Mouse (Mus musculus): ENCODE measurements around the gene Tnfsfm13. TPM values are rescaled to one million over a fixed set of nuclear protein-coding genes. Genes with fewer than 3 reads are reported as not detected.

Gene Tnfsfm13
- polyA plus RNA-seq, 1 experiment from 2014 or later, result 0.60 TPM

DNA sequence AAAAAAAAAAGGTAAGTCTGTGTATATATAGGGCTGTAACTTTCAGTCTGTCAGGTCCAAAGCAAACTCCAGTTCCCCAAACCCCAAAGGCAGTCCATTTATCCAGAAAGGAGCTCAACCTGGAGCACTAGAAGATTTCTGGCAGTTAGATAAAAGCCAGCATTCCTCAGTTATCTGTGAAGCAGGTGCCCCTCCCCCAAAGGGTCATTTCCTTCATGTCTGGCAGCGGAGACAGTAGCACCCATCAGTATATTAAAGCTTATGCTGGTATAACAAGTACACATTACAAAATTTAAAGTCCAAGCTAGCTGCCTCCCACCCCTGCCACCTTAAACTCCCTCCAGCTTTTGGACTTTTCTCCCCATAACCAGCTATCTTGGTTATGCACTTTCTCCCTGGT is 3.7 kb upstream of the Tnfsfm13 start:
- DNase-seq (ENCODE audit: low spot score), result no peak
- WGBS, result 74% methylated on average over 1 of the region's 1 CpGs
- Histone ChIP-seq H3K9ac (ENCODE audit: low read length) (no peak overlapping the region), H3K4me3 (ENCODE audit: low read depth, low read length) (no peak overlapping the region), H3K27me3 (ENCODE audit: control insufficient read depth, insufficient read depth, low read length) (no peaks in the 10 kb centered on the region), H3K27ac (ENCODE audit: low read depth, low read length) (no peak overlapping the region), H3K4me2 (ENCODE audit: low read depth, low read length, severe bottlenecking) (no peak overlapping the region), H3K36me3 (ENCODE audit: control insufficient read depth, insufficient read depth, low read length) (no peaks in the 10 kb centered on the region), H3K4me1 (replicated peaks; ENCODE audit: control insufficient read depth, insufficient read depth, low read length) (peaks cover 7% of the 10 kb centered on the region), H3K9me3 (ENCODE audit: control insufficient read depth, low read length) (no peaks in the 10 kb centered on the region)
- ATAC-seq (replicated peaks; ENCODE audit: low FRiP score), result no peak

DNA sequence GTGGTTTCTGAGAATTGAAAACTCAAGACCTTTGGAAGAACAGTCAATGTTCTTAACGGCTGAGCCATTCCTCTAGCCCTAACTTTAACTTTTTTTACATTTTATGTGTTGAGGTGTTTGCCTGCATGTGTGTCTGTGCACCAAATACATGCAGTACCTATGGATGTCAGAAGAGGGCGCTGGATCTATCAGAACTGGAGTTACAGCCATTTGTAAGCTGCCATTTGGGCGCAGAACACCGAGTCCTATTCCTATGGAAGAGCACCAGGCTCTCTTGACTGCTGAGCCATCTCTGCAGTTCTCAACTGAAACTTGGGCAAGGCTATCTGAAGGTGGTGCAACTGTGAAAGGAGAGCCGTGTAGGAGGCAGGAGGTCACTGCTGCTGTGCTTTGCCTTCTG is 2.7 kb upstream of the Tnfsfm13 start:
- Histone ChIP-seq H3K4me3 (ENCODE audit: low read depth, low read length) (no peak overlapping the region), H3K4me1 (replicated peaks; ENCODE audit: control insufficient read depth, insufficient read depth, low read length) (peaks cover 7% of the 10 kb centered on the region), H3K9me3 (ENCODE audit: control insufficient read depth, low read length) (no peaks in the 10 kb centered on the region), H3K27ac (ENCODE audit: low read depth, low read length) (no peak overlapping the region), H3K4me2 (ENCODE audit: low read depth, low read length, severe bottlenecking) (no peak overlapping the region), H3K27me3 (ENCODE audit: control insufficient read depth, insufficient read depth, low read length) (no peaks in the 10 kb centered on the region), H3K9ac (ENCODE audit: low read length) (no peak overlapping the region), H3K36me3 (ENCODE audit: control insufficient read depth, insufficient read depth, low read length) (no peaks in the 10 kb centered on the region)
- DNase-seq (ENCODE audit: low spot score), result no peak
- no peak for ATAC-seq (replicated peaks; ENCODE audit: low FRiP score)
- WGBS, result 72% methylated on average over 5 of the region's 5 CpGs

DNA sequence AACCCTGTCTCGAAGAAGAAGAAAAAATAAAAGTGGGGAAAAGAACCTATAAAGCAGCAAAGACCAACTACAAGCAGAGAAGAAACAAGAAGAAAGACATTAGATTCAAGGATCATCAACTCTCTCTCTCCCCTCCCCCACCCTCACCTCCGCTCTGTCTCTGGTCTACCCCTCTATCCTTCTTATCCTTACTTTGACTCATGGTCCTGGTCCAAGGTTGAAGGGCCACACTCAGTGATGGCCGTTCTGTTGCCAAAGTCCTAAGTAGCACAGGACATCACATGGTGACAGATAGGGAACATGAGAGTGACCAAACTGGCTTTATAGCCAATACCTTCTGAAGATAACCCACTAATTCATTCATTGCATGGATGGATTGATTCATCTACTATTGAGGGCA is 1.5 kb upstream of the Tnfsfm13 start:
- H3K36me3 ChIP-seq (ENCODE audit: control insufficient read depth, insufficient read depth, low read length), result no peaks in the 10 kb centered on the region

GRCm38 (mm10) chr11:69695046-69695360 is 895 bp downstream of the Tnfsfm13 start:
- WGBS, result 33% methylated on average over 6 of the region's 6 CpGs
- Histone ChIP-seq H3K27me3 (ENCODE audit: control insufficient read depth, insufficient read depth, low read length) (no peaks in the 10 kb centered on the region), H3K36me3 (ENCODE audit: control insufficient read depth, insufficient read depth, low read length) (no peaks in the 10 kb centered on the region), H3K27ac (ENCODE audit: low read depth, low read length) (no peak overlapping the region), H3K4me3 (ENCODE audit: low read depth, low read length) (peak overlapping the region; percentile 40; the same call in 1 of the 2 replicates), H3K9me3 (ENCODE audit: control insufficient read depth, low read length) (no peaks in the 10 kb centered on the region), H3K9ac (ENCODE audit: low read length) (peak overlapping the region; percentile 75; the same call in 1 of the 2 replicates), H3K4me1 (replicated peaks; ENCODE audit: control insufficient read depth, insufficient read depth, low read length) (peaks cover 7% of the 10 kb centered on the region), H3K4me2 (ENCODE audit: low read depth, low read length, severe bottlenecking) (peak overlapping the region; percentile 90)
- ATAC-seq (replicated peaks; ENCODE audit: low FRiP score) (no peak), DNase-seq (ENCODE audit: low spot score) (no peak)

More for the DNA sequence above, 1.5 kb upstream of the Tnfsfm13 start:
- peaks cover 7% of the 10 kb centered on the region for H3K4me1 ChIP-seq (replicated peaks; ENCODE audit: control insufficient read depth, insufficient read depth, low read length)
- DNase-seq (ENCODE audit: low spot score), result no peak
- 90% methylated on average over 3 of the region's 3 CpGs for WGBS
- no peak for ATAC-seq (replicated peaks; ENCODE audit: low FRiP score)
- no peaks in the 10 kb centered on the region for H3K27me3 ChIP-seq (ENCODE audit: control insufficient read depth, insufficient read depth, low read length)
- H3K9me3 ChIP-seq (ENCODE audit: control insufficient read depth, low read length), result no peaks in the 10 kb centered on the region
- H3K4me3 ChIP-seq (ENCODE audit: low read depth, low read length), result no peak overlapping the region
- H3K4me2 ChIP-seq (ENCODE audit: low read depth, low read length, severe bottlenecking), result no peak overlapping the region
- no peak overlapping the region for H3K9ac ChIP-seq (ENCODE audit: low read length)
- H3K27ac ChIP-seq (ENCODE audit: low read depth, low read length), result no peak overlapping the region

DNA sequence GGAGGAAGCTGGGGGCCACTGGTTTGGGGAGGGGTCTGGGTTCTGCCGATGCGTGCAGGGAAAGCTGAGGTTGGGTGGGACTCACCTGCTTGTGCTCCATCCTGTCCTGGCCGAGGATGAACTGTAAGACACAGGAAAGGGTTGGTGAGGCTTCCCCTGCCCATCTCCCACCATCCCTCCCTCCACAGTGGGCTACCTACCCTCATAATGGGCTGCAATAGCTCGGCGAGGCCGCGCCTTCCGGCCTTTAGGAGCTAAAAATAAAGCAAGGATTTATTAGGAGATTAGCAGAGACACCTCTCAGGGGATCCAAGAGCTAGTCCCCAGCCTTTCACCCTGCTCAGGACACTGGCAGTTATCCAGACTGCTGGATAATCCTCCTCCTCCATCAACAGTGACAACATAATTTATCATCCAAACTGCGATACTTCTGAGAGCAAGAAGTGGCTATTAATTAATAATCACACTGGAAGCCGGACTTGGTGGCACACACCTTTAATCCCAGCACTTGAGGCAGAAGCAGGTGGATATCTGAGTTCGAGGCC is 2.4 kb downstream of the Tnfsfm13 start:
- no peaks in the 10 kb centered on the region for H3K27me3 ChIP-seq (ENCODE audit: control insufficient read depth, insufficient read depth, low read length)
- no peaks in the 10 kb centered on the region for H3K36me3 ChIP-seq (ENCODE audit: control insufficient read depth, insufficient read depth, low read length)
- no peak for DNase-seq (ENCODE audit: low spot score)
- peaks cover 7% of the 10 kb centered on the region for H3K4me1 ChIP-seq (replicated peaks; ENCODE audit: control insufficient read depth, insufficient read depth, low read length)
- H3K9me3 ChIP-seq (ENCODE audit: control insufficient read depth, low read length), result no peaks in the 10 kb centered on the region
- H3K9ac ChIP-seq (ENCODE audit: low read length), result no peak overlapping the region
- H3K4me2 ChIP-seq (ENCODE audit: low read depth, low read length, severe bottlenecking), result no peak overlapping the region
- no peak for ATAC-seq (replicated peaks; ENCODE audit: low FRiP score)
- no peak overlapping the region for H3K4me3 ChIP-seq (ENCODE audit: low read depth, low read length)
- no peak overlapping the region for H3K27ac ChIP-seq (ENCODE audit: low read depth, low read length)
- 66% methylated on average over 11 of the region's 11 CpGs for WGBS

GRCm38 (mm10) chr11:69692863-69693262 is 3.0 kb downstream of the Tnfsfm13 start:
- Histone ChIP-seq H3K36me3 (ENCODE audit: control insufficient read depth, insufficient read depth, low read length) (no peaks in the 10 kb centered on the region), H3K4me2 (ENCODE audit: low read depth, low read length, severe bottlenecking) (no peak overlapping the region), H3K9me3 (ENCODE audit: control insufficient read depth, low read length) (no peaks in the 10 kb centered on the region), H3K4me3 (ENCODE audit: low read depth, low read length) (no peak overlapping the region), H3K4me1 (replicated peaks; ENCODE audit: control insufficient read depth, insufficient read depth, low read length) (peaks cover 7% of the 10 kb centered on the region), H3K27me3 (ENCODE audit: control insufficient read depth, insufficient read depth, low read length) (no peaks in the 10 kb centered on the region), H3K9ac (ENCODE audit: low read length) (no peak overlapping the region), H3K27ac (ENCODE audit: low read depth, low read length) (no peak overlapping the region)
- ATAC-seq (replicated peaks; ENCODE audit: low FRiP score) (no peak), DNase-seq (ENCODE audit: low spot score) (no peak)
- 85% methylated on average over 6 of the region's 6 CpGs for WGBS

GRCm38 (mm10) chr11:69692196-69692811 is 3.6 kb downstream of the Tnfsfm13 start:
- H3K9me3 ChIP-seq (ENCODE audit: control insufficient read depth, low read length), result no peaks in the 10 kb centered on the region
- no peak overlapping the region for H3K9ac ChIP-seq (ENCODE audit: low read length)
- DNase-seq (ENCODE audit: low spot score) (no peak), ATAC-seq (replicated peaks; ENCODE audit: low FRiP score) (no peak)
- H3K4me3 ChIP-seq (ENCODE audit: low read depth, low read length), result no peak overlapping the region
- no peak overlapping the region for H3K27ac ChIP-seq (ENCODE audit: low read depth, low read length)
- WGBS, result 83% methylated on average over 9 of the region's 9 CpGs
- no peaks in the 10 kb centered on the region for H3K27me3 ChIP-seq (ENCODE audit: control insufficient read depth, insufficient read depth, low read length)
- no peak overlapping the region for H3K4me2 ChIP-seq (ENCODE audit: low read depth, low read length, severe bottlenecking)
- H3K36me3 ChIP-seq (ENCODE audit: control insufficient read depth, insufficient read depth, low read length), result no peaks in the 10 kb centered on the region
- H3K4me1 ChIP-seq (replicated peaks; ENCODE audit: control insufficient read depth, insufficient read depth, low read length), result peaks cover 7% of the 10 kb centered on the region

DNA sequence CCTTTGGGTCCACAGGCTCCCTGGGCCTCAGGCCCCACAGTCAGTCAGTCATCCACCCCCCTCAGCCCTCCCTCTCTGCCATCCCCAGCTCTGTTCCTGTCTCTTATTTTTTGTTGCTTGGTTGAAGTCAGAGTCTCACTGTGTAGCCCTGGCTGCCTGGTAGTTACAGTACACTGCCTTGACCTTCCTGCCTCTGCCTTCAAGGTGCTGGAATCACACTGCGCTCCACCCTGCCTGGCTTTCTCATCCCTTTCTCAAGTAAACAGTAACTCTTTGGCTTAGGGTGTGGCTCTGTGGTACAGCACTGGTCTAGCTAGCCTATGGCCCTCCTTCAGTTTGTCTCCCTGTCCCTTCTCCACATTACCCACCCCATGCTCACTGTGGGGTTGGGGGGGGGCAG is 6.0 kb downstream of the Tnfsfm13 start:
- no peak overlapping the region for H3K4me3 ChIP-seq (ENCODE audit: low read depth, low read length)
- H3K4me2 ChIP-seq (ENCODE audit: low read depth, low read length, severe bottlenecking), result no peak overlapping the region
- 100% methylated on average over 1 of the region's 1 CpGs for WGBS
- no peaks in the 10 kb centered on the region for H3K27me3 ChIP-seq (ENCODE audit: control insufficient read depth, insufficient read depth, low read length)
- 0 out of 2 replicates have a peak, but pooled peaks cover 1% of the 10 kb centered on the region for H3K4me1 ChIP-seq (replicated peaks; ENCODE audit: control insufficient read depth, insufficient read depth, low read length)
- no peak overlapping the region for H3K9ac ChIP-seq (ENCODE audit: low read length)
- no peak overlapping the region for H3K27ac ChIP-seq (ENCODE audit: low read depth, low read length)
- no peak for DNase-seq (ENCODE audit: low spot score)
- ATAC-seq (replicated peaks; ENCODE audit: low FRiP score), result no peak
- H3K9me3 ChIP-seq (ENCODE audit: control insufficient read depth, low read length), result no peaks in the 10 kb centered on the region
- no peaks in the 10 kb centered on the region for H3K36me3 ChIP-seq (ENCODE audit: control insufficient read depth, insufficient read depth, low read length)

DNA sequence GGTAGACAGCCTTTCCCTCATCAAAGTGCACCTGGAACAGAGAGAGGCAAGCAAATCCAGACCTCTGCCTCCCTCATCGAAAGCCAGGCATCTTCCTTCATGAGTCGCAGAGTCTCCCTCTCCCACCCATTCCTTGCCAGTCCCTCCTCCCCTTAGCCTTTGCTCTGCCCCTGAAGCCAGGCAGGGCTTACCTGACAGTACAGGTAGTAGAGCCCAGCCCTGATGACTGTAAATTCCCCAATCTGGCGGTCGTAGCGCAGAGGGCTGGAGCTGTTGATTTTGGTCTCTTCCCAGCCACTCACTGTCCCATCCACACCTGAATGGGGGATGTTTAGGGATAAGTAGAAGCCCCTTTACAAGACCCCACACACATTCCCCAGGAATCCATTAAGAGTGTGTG is 8.8 kb downstream of the Tnfsfm13 start:
- DNase-seq (ENCODE audit: low spot score), result no peak
- H3K4me1 ChIP-seq (replicated peaks; ENCODE audit: control insufficient read depth, insufficient read depth, low read length), result peaks cover 4% of the 10 kb centered on the region; the same call in 1 of the 2 replicates
- ATAC-seq (replicated peaks; ENCODE audit: low FRiP score), result no peak
- H3K4me2 ChIP-seq (ENCODE audit: low read depth, low read length, severe bottlenecking), result no peak overlapping the region
- H3K36me3 ChIP-seq (ENCODE audit: control insufficient read depth, insufficient read depth, low read length), result no peaks in the 10 kb centered on the region
- H3K9ac ChIP-seq (ENCODE audit: low read length), result no peak overlapping the region
- H3K27me3 ChIP-seq (ENCODE audit: control insufficient read depth, insufficient read depth, low read length), result no peaks in the 10 kb centered on the region
- H3K4me3 ChIP-seq (ENCODE audit: low read depth, low read length), result no peak overlapping the region
- no peak overlapping the region for H3K27ac ChIP-seq (ENCODE audit: low read depth, low read length)
- WGBS, result 65% methylated on average over 5 of the region's 5 CpGs
- H3K9me3 ChIP-seq (ENCODE audit: control insufficient read depth, low read length), result no peaks in the 10 kb centered on the region

Measured in forebrain, embryonic 11.5 days (tissue).